Mouse (Mus musculus): Measurements from ENCODE around the gene Letmd1.
"Not testable (repeated sequence)": the region's sequence is repeated elsewhere in the genome, so short reads cannot be mapped to it uniquely, and the experiment has no call there.

Letmd1 gene

GRCm38 (mm10) chr15:100499506-100499905 lies 30.7 kb downstream of the Letmd1 start:
- not testable (repeated sequence) for DNase-seq (ENCODE audit: low read depth)

GRCm38 (mm10) chr15:100508454-100509167 lies 39.8 kb downstream of the Letmd1 start:
- DNase-seq (ENCODE audit: low read depth): no peak

GRCm38 (mm10) chr15:100510072-100510471 lies 41.2 kb downstream of the Letmd1 start:
- peak; percentile 3 for DNase-seq (ENCODE audit: low read depth)

DNA sequence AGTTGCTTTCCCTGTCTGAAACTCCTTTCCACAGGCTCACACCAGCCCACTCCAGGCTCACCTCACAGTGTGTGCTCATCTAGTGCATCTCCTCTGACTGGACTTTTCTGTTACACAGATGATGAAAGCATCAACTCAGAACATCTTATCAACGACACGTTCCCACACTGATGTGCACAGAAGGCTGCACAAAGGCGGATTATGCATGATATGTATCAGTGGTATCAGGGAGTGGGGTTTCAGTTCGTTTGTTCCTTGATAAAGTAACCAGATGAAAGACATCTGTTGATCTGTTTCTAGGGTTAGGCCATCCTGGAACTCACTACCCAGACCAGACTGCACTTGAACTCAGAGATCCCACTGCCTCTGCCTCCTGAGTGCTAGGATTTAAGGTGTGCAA lies 44.6 kb downstream of the Letmd1 start:
- DNase-seq (ENCODE audit: low read depth): no peak

DNA sequence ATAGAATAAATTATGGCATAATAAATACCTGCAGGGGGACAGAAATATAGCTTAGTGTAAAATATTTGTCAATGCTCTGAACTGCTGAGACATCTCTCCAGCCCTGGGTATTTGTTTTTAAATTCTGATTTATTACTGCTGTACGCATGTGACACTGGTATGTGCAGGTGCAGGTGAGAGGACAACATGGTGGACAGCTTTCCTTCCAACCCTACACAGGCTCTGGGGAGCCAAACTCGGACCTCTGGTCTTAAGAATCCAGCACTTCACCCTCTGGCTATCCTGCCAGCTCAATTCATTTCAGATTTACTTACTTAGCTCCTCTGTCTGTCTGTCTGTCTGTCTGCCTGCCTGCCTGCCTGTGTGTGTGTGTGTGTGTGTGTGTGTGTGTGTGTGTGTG lies 46.3 kb downstream of the Letmd1 start:
- DNase-seq (ENCODE audit: low read depth): no peak

- DNase-seq (ENCODE audit: low read depth): no peak
Observed at GRCm38 (mm10) chr15:100520306-100520705, 51.5 kb downstream of the Letmd1 start.

GRCm38 (mm10) chr15:100525405-100525804 lies 56.6 kb downstream of the Letmd1 start:
- DNase-seq (ENCODE audit: low read depth): no peak

DNA sequence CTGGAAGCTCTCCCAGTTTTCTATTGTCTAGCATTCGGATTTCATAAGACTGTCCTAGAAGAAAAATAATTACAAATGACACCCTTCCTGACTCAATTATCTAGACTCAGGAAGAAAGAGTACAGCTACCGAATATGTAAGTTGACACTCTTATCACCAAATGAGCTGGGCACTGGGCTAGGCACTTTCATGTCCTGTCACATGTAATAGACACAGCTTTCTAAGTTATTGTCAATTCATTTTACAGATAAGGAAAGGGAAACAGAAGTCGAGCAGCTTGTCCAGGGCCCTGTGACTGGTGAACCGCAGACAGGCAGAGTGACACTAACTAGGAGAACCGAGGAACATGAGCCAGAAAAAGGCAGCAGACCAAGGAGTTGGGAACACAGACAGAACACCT lies 59.1 kb downstream of the Letmd1 start:
- DNase-seq (ENCODE audit: low read depth): no peak

Data from fibroblast of lung, adult 2 months (primary cell).